Mouse (Mus musculus) lung, embryonic 16.5 days (tissue): ENCODE results near the gene Slc9a3r1. TPM values are rescaled to one million over a fixed set of nuclear protein-coding genes. Genes with fewer than 3 reads are reported as not detected.

Experiments used
- ATAC-seq: fragments of 200-750 bp; cut with Nextera tagmentation; 2 replicates; pipeline ENCODE4 v1.8.0; 2017; ENCODE audit warnings: low read depth, mild to moderate bottlenecking, moderate library complexity
- H3K27ac ChIP-seq: fragments of 300-500 bp; sonication (generic); 2 replicates; pipeline ENCODE4 v1.5.1; 2014; ENCODE audit warnings: mild to moderate bottlenecking, control low read depth, low read length
- H3K27me3 ChIP-seq: fragments of 300-500 bp; sonication (generic); 2 replicates; pipeline ENCODE4 v1.6.1; 2014; ENCODE audit warnings: low read depth, low read length, mixed read lengths; ENCODE audit not compliant: control insufficient read depth, insufficient read depth
- H3K36me3 ChIP-seq: fragments of 300-500 bp; sonication (generic); 2 replicates; pipeline ENCODE4 v1.6.1; 2014; ENCODE audit warnings: low read length; ENCODE audit not compliant: control insufficient read depth, insufficient read depth
- H3K4me1 ChIP-seq: fragments of 300-500 bp; sonication (generic); replicated peaks from 2 replicates; pipeline ENCODE4 v1.6.1; 2014; ENCODE audit warnings: low read length, mixed read lengths; ENCODE audit not compliant: control insufficient read depth, insufficient read depth
- H3K4me2 ChIP-seq: fragments of 300-500 bp; sonication (generic); 2 replicates; pipeline ENCODE4 v1.6.1; 2014; ENCODE audit warnings: low read depth, low read length, control low read depth
- H3K4me3 ChIP-seq: fragments of 300-500 bp; sonication (generic); 2 replicates; pipeline ENCODE4 v1.5.1; 2014; ENCODE audit warnings: mild to moderate bottlenecking, low read length, control low read depth
- H3K9ac ChIP-seq: fragments of 300-500 bp; sonication (generic); 2 replicates; pipeline ENCODE4 v1.6.1; 2014; ENCODE audit warnings: low read length, control low read depth
- H3K9me3 ChIP-seq: fragments of 300-500 bp; sonication (generic); 2 replicates; pipeline ENCODE4 v1.6.1; 2016; ENCODE audit warnings: low read length; ENCODE audit not compliant: control insufficient read depth
- WGBS: fragments of 180-500 bp; shearing (Covaris S2); extraction: QIAGEN DNeasy Blood & Tissue Kit; methylation state at CpG from one replicate; pipeline ENCODE4 v1.1.7; 2014; 5-methylcytosine and 5-hydroxymethylcytosine counted together
- polyA plus RNA-seq: library from polyadenylated mRNA; unstranded; fragments of >200 nt; fragmentation: Nextera tagmentation; extraction: Ambion mirVana; gene quantifications from 2 replicates; pipeline ENCODE4 v1.2.1, GENCODE M21; 2015

Gene Slc9a3r1
- polyA plus RNA-seq, 1 experiment from 2014 or later, result 63.2 TPM

DNA sequence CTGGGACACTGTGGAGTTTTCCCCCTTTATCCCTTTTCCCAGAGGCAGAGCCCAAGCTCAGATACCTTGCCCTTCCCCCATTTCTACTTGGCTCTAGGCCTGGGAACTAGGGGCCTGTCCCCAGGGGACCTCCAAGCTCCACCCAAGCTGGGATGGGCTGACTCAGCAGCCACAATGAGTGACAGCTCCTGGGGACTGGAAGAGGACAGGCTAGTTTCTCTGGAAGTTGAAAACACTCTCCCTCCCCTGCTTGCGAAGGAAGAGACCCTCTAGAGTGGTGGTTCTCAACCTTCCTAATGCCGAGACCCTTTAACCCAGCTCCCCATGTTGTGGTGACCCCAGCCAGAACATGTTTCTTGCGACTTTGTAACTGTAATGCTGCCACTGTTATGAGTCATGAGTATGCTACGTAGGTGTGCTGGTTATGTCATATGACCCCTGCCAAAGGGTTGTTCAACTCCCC is 9.7 kb downstream of the Slc9a3r1 start:
- ATAC-seq, result peak; percentile 38
- 42% methylated on average over 4 of the region's 4 CpGs for WGBS
- Histone ChIP-seq H3K27ac (peak overlapping the region; percentile 71), H3K36me3 (no peaks in the 10 kb centered on the region), H3K4me3 (no peak overlapping the region), H3K27me3 (0 out of 2 replicates have a peak, but pooled peaks cover 2% of the 10 kb centered on the region), H3K4me1 (peaks cover 41% of the 10 kb centered on the region), H3K4me2 (peak overlapping the region; percentile 33; the same call in 1 of the 2 replicates), H3K9me3 (no peaks in the 10 kb centered on the region), H3K9ac (no peak overlapping the region)

DNA sequence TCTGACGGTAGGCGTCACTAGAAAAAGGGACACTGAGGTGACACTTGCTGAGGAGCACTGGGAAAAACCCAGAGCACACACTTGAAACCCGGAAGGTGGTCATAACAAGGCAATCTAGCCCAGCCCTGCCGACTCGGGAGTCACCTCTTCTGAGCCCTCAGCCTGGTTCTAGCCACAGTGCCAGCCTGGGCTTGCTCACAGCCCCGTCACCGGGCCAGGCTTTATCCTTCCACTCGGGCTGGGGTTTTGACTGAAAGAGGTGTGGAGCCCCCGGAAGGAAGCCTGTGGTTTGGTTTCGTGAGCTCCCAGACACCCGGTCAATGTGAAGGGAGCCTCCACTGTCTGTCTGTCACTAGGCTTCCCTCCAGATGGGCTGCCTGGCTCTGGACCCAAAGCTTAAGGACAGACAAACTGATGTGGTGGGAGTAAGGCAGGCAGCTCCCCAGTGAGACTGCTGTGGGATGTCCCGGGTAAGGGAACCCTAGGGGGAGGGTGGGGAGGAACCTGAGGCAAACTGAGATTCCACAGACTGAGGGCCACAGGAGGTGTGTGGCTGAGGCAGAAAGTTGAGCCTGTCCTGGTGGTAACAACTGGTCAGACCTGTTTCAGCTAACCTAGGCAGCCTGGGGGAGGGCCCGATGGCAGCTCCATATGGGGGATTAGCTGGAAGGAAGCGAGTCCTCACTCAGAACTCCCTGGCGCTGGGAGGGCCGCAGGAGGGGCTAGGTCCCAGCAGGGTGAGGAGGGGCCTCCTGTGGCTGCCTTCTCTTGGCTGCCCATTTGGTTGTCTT is 10.6 kb downstream of the Slc9a3r1 start:
- peak; percentile 80 for ATAC-seq
- Histone ChIP-seq H3K4me1 (peaks cover 44% of the 10 kb centered on the region), H3K36me3 (no peaks in the 10 kb centered on the region), H3K9ac (peak overlapping the region; percentile 27; the same call in 1 of the 2 replicates), H3K4me2 (peak overlapping the region; percentile 33), H3K27me3 (0 out of 2 replicates have a peak, but pooled peaks cover 2% of the 10 kb centered on the region), H3K9me3 (no peaks in the 10 kb centered on the region), H3K27ac (peak overlapping the region; percentile 71), H3K4me3 (no peak overlapping the region)
- WGBS, result 17% methylated on average over 16 of the region's 16 CpGs

DNA sequence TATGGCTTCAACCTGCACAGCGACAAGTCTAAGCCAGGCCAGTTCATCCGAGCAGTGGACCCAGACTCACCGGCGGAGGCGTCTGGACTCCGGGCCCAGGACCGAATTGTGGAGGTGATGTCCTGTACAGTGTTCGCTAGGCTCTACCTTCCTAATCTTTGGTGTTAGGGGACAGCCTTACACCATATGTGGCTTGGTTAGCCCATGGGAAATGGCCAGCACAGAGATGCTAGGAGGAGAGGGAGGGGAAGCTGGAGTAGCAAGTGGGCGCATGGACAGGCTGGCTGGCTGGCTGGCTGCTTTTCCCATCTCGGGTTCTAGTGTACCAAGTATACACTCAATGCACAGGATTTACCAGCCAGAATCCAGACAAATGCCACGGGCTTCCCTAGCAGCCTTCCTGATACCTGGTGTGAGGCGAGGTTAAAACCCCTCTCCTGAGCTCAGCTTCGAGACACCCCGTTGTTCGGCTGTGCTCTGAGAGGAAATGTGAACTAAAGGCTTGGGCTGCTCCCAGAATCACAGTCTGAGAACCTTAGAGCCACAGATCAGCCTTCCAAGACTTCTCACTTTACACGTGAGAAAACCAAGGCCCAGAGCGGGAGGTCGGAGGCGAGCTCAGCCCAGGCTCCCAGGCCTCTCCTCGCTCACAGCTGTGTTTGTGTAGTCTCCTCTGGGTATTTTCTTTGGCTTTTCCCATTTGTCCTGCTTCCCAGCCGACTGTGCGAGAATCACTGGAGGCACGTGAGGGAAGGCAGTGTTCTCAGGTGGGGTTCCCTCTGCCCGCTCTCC is 13.5 kb downstream of the Slc9a3r1 start:
- no peak overlapping the region for H3K27ac ChIP-seq
- H3K9ac ChIP-seq, result no peak overlapping the region
- WGBS, result 60% methylated on average over 24 of the region's 24 CpGs
- no peaks in the 10 kb centered on the region for H3K36me3 ChIP-seq
- no peak overlapping the region for H3K4me2 ChIP-seq
- H3K4me3 ChIP-seq, result no peak overlapping the region
- H3K27me3 ChIP-seq, result 0 out of 2 replicates have a peak, but pooled peaks cover 2% of the 10 kb centered on the region
- H3K4me1 ChIP-seq, result peaks cover 42% of the 10 kb centered on the region
- H3K9me3 ChIP-seq, result no peaks in the 10 kb centered on the region
- no peak for ATAC-seq

DNA sequence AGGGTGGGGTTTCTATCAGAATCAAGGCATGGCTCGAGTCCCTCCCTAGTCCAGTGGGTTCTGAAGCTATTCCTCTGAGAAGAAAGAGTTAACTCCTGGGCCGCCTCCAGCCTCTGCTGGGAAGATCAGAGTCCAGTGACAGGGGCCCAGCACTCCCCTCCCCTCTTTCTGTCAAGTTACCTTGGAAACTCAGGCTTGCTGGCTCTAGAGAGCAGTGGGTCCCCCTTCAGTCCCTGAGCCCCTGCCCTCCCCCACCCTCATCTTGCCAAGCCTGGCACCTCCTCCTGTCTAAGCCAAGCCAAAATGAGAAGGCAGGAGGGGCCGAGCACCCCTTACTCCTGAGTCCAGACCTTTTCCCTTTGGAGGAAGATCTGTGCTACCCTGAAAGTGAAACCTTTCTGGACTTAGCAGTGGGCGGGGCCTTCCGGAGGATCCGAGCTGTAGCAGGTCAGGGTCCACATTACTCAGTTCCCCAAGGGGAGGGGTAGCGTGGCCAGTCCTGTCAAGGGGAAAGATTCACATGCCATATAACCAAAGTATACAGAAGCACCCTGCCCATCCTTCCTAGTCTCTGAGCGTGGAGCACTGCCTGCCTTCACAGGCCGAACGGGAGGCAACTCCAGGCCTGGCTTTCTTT is 14.5 kb downstream of the Slc9a3r1 start:
- Histone ChIP-seq H3K27ac (0 out of 2 replicates have a peak overlapping the region, but pooled peaks have one; percentile 12), H3K36me3 (no peaks in the 10 kb centered on the region), H3K4me1 (peaks cover 33% of the 10 kb centered on the region), H3K9ac (peak overlapping the region; percentile 36; the same call in 1 of the 2 replicates), H3K4me3 (no peak overlapping the region), H3K27me3 (0 out of 2 replicates have a peak, but pooled peaks cover 2% of the 10 kb centered on the region), H3K4me2 (no peak overlapping the region), H3K9me3 (no peaks in the 10 kb centered on the region)
- 19% methylated on average over 10 of the region's 10 CpGs for WGBS
- ATAC-seq, result peak; percentile 8; the same call in 1 of the 2 replicates

DNA sequence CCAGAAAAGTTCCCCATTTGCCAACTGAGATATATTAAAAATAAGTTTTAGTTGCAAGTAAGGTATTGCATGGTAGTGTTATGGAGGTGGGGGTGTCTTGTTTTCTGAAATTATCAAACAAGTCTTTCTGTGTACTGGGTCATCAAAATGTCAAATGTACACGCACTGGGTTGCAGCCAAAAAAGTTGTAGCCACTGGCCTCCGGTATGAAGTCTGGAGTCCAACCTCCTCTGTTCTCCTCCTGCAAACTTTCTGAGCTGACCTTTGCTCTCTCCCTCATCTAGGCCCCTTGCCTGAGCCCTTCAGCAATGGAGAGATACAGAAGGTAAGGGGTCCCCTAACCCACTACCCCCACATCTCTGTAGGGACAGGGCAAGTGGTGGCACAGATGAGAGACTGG is 15.6 kb downstream of the Slc9a3r1 start:
- H3K4me3 ChIP-seq, result no peak overlapping the region
- H3K27me3 ChIP-seq, result 0 out of 2 replicates have a peak, but pooled peaks cover 2% of the 10 kb centered on the region
- WGBS, result 60% methylated on average over 2 of the region's 2 CpGs
- H3K27ac ChIP-seq, result no peak overlapping the region
- no peak overlapping the region for H3K9ac ChIP-seq
- H3K4me1 ChIP-seq, result peaks cover 22% of the 10 kb centered on the region
- H3K36me3 ChIP-seq, result no peaks in the 10 kb centered on the region
- H3K9me3 ChIP-seq, result no peaks in the 10 kb centered on the region
- no peak overlapping the region for H3K4me2 ChIP-seq
- ATAC-seq, result no peak

DNA sequence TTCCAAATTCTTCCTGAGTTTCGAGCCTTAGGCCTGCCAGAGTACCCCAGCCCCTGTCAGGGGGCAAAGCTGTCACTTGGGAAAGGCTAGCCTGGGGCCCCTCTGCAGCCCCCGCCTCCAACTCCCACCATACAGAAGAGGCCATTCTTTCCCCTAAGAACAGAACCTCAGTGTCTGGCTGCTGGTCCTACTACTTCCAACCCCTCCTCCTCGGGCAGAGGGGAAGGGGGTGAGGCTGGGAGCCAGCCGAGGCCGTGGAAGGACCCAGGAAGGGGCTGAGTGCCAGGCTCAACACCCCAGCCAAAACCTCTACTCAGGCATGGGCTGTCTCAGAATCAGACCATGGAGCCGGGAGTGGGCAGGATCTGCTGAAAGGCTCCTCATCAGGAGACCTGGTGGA is 16.1 kb downstream of the Slc9a3r1 start:
- no peaks in the 10 kb centered on the region for H3K36me3 ChIP-seq
- H3K4me3 ChIP-seq, result no peak overlapping the region
- H3K27me3 ChIP-seq, result 0 out of 2 replicates have a peak, but pooled peaks cover 2% of the 10 kb centered on the region
- no peak overlapping the region for H3K27ac ChIP-seq
- peaks cover 21% of the 10 kb centered on the region for H3K4me1 ChIP-seq
- no peak overlapping the region for H3K4me2 ChIP-seq
- ATAC-seq, result no peak
- WGBS, result 46% methylated on average over 6 of the region's 6 CpGs
- no peaks in the 10 kb centered on the region for H3K9me3 ChIP-seq
- H3K9ac ChIP-seq, result no peak overlapping the region

DNA sequence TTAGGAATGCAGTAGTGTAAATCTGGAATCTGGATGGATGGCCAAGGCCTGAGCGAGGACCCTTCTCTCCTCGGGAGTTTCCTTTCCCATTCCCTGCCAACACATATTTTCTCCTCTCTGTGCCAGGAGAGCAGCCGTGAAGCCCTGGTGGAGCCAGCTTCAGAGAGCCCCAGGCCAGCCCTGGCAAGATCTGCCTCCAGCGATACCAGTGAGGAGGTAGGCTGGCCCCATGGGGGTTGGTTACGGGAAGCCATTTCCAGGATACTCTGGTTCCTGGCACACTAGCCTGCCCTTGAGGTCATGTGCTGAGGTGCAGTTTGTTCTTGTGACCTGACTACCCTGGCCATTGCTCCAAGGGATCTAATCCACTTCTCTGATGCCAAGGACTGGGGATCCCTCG is 16.7 kb downstream of the Slc9a3r1 start:
- 60% methylated on average over 6 of the region's 6 CpGs for WGBS
- no peak for ATAC-seq

DNA sequence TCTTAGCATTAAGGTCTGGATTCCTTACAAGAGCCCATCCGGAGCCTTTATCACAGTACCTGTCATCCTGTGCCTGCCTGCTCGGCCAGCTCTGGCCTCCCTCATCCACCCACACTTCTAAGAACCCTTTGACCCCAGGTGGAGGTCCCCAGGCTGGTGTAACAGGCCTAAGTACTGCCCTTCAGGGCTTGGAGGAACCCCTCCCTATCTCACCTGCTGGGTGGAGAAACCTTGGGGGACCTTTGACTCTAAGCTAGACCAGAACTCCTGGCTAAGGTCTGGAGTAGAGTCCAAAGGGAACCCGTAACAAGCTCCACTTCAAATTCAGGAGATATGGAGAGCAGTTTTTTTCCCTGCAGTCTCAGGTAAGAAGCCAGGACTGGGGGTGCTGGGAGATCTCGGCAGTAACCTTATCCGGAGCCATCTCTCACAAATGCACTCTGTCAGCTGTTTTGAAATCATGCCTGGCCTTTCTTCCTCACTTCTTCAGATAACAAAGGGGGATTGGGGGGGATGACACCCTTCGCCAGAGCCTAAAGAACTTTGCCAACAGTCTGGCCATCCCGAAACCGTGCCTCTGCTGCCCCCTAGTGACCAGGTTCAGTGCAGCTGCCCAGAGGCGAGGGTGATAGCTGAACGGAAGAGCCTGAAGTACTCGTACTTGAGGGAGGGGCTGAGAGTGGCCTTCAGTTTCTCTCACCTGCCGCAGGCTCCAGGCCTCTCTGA is 18.9 kb downstream of the Slc9a3r1 start:
- Histone ChIP-seq H3K4me2 (no peak overlapping the region), H3K4me3 (no peak overlapping the region), H3K27me3 (no peaks in the 10 kb centered on the region), H3K9me3 (no peaks in the 10 kb centered on the region), H3K9ac (no peak overlapping the region), H3K27ac (no peak overlapping the region), H3K4me1 (peaks cover 11% of the 10 kb centered on the region), H3K36me3 (no peaks in the 10 kb centered on the region)
- 14% methylated on average over 12 of the region's 12 CpGs for WGBS
- no peak for ATAC-seq

More for the DNA sequence above, 16.7 kb downstream of the Slc9a3r1 start:
- Histone ChIP-seq H3K4me2 (no peak overlapping the region), H3K4me1 (peaks cover 18% of the 10 kb centered on the region), H3K36me3 (no peaks in the 10 kb centered on the region), H3K9me3 (no peaks in the 10 kb centered on the region), H3K27ac (no peak overlapping the region), H3K4me3 (no peak overlapping the region), H3K27me3 (0 out of 2 replicates have a peak, but pooled peaks cover 2% of the 10 kb centered on the region), H3K9ac (no peak overlapping the region)
